Mouse (Mus musculus) heart, embryonic 11.5 days (tissue): ENCODE data around the gene Asap2. TPM values are rescaled to one million over a fixed set of nuclear protein-coding genes. Genes with fewer than 3 reads are reported as not detected.

Source experiments
- ATAC-seq: fragments of 200-750 bp; cut with Nextera tagmentation; replicated peaks from 2 replicates; pipeline ENCODE4 v1.8.0; 2017; ENCODE audit warnings: moderate library complexity; ENCODE audit not compliant: insufficient number of reproducible peaks, low FRiP score, low TSS enrichment
- H3K27ac ChIP-seq: fragments of 300-500 bp; sonication (generic); 2 replicates; pipeline ENCODE4 v1.5.1; 2014; ENCODE audit warnings: mild to moderate bottlenecking, low read depth, low read length
- H3K27me3 ChIP-seq: fragments of 300-500 bp; sonication (generic); 2 replicates; pipeline ENCODE4 v1.6.1; 2014; ENCODE audit warnings: mild to moderate bottlenecking, low read length, mixed read lengths; ENCODE audit not compliant: control insufficient read depth, insufficient read depth
- H3K36me3 ChIP-seq: fragments of 300-500 bp; sonication (generic); 2 replicates; pipeline ENCODE4 v1.6.1; 2014; ENCODE audit warnings: mild to moderate bottlenecking, low read length, moderate library complexity, mixed read lengths; ENCODE audit not compliant: control insufficient read depth, insufficient read depth
- H3K4me1 ChIP-seq: fragments of 300-500 bp; sonication (generic); 2 replicates; pipeline ENCODE4 v1.6.1; 2014; ENCODE audit warnings: low read length; ENCODE audit not compliant: control insufficient read depth, insufficient read depth
- H3K4me2 ChIP-seq: fragments of 300-500 bp; sonication (generic); 2 replicates; pipeline ENCODE4 v1.6.1; 2014; ENCODE audit warnings: mild to moderate bottlenecking, moderate library complexity
- H3K4me3 ChIP-seq: fragments of 300-500 bp; sonication (generic); 2 replicates; pipeline ENCODE4 v1.5.1; 2014; ENCODE audit warnings: low read depth, low read length
- H3K9ac ChIP-seq: fragments of 300-500 bp; sonication (generic); 2 replicates; pipeline ENCODE4 v1.6.1; 2014; ENCODE audit warnings: mild to moderate bottlenecking, low read depth, low read length, moderate library complexity
- H3K9me3 ChIP-seq: fragments of 300-500 bp; sonication (generic); replicated peaks from 2 replicates; pipeline ENCODE4 v1.6.1; 2016; ENCODE audit warnings: low read length; ENCODE audit not compliant: control insufficient read depth
- WGBS: fragments of 180-500 bp; shearing (Covaris S2); extraction: QIAGEN DNeasy Blood & Tissue Kit; methylation state at CpG from one replicate; pipeline ENCODE4 v1.1.7; 2014; ENCODE audit not compliant: insufficient replicate concordance; 5-methylcytosine and 5-hydroxymethylcytosine counted together
- polyA plus RNA-seq: library from polyadenylated mRNA; unstranded; fragments of >200 nt; fragmentation: Nextera tagmentation; extraction: Ambion mirVana; gene quantifications from 2 replicates; pipeline ENCODE4 v1.2.1, GENCODE M21; 2014

Gene Asap2
- polyA plus RNA-seq, 1 experiment from 2014 or later: 8.3 TPM

DNA sequence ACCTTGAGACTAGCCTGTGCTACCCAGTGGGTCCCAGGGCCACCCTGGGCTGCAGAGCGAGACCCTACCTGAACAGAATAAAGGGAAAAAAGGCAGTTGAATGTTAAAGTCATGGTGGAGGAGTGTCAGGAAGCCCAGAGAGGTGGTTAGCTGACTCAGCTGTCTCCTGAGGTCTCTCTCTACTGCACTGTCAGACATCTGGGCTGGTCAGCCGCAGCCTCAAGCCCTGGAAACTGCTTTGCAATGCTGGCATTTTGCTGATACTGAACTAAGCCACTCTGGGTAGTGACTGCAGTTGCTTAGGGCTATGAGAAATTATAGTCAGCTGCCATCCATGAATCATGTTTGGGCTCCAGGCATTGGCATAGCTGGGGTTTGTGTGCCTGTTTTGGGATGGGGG lies 244.3 kb downstream of the Asap2 start:
- H3K36me3 ChIP-seq: peaks cover 11% of the 10 kb centered on the region
- H3K9me3 ChIP-seq: no peaks in the 10 kb centered on the region
- no peak overlapping the region for H3K4me2 ChIP-seq
- no peak overlapping the region for H3K9ac ChIP-seq
- no peak overlapping the region for H3K27ac ChIP-seq
- H3K27me3 ChIP-seq: no peaks in the 10 kb centered on the region
- WGBS: 69% methylated on average over 2 of the region's 2 CpGs
- H3K4me3 ChIP-seq: no peak overlapping the region
- H3K4me1 ChIP-seq: peaks cover 4% of the 10 kb centered on the region; the same call in 1 of the 2 replicates
- ATAC-seq: no peak

GRCm38 (mm10) chr12:21241965-21242364 lies 251.7 kb downstream of the Asap2 start:
- Histone ChIP-seq H3K27me3 (no peaks in the 10 kb centered on the region), H3K9me3 (no peaks in the 10 kb centered on the region), H3K4me3 (no peak overlapping the region), H3K9ac (no peak overlapping the region), H3K36me3 (peaks cover 14% of the 10 kb centered on the region), H3K27ac (no peak overlapping the region), H3K4me1 (no peaks in the 10 kb centered on the region), H3K4me2 (no peak overlapping the region)
- 83% methylated on average over 3 of the region's 3 CpGs for WGBS
- ATAC-seq: no peak

DNA sequence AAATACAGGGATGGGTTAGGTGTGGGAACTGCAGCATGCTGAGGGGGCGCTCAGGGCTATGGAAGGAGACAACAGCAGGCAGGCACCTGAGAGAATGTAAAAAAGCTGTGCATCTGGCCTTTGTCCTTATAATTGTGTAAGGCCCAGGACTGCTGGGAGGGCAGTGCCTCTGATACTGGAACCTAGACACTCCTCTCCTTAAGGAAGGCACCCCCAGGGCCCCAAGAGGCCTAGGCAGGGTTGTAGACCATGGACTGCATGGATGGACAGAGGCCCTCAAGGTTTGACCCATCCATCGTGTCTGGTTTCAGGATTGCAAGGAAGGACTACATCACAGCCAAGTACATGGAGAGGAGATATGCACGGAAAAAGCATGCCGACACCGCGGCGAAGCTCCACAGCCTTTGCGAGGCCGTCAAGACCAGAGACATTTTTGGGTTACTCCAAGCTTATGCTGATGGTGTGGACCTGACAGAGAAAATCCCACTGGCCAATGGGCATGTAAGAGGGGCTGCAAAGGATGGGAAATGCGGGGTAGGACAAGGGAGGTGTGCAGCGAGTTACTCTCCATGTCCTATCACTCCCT lies 254.2 kb downstream of the Asap2 start:
- 92% methylated on average over 11 of the region's 11 CpGs for WGBS
- H3K4me1 ChIP-seq: no peaks in the 10 kb centered on the region
- peaks cover 13% of the 10 kb centered on the region for H3K36me3 ChIP-seq
- H3K9me3 ChIP-seq: no peaks in the 10 kb centered on the region
- H3K4me3 ChIP-seq: no peak overlapping the region
- no peak overlapping the region for H3K9ac ChIP-seq
- H3K27me3 ChIP-seq: no peaks in the 10 kb centered on the region
- ATAC-seq: no peak
- H3K4me2 ChIP-seq: no peak overlapping the region
- H3K27ac ChIP-seq: no peak overlapping the region

GRCm38 (mm10) chr12:21247711-21248392 lies 257.6 kb downstream of the Asap2 start:
- 62% methylated on average over 7 of the region's 7 CpGs for WGBS
- no peak overlapping the region for H3K9ac ChIP-seq
- H3K4me2 ChIP-seq: no peak overlapping the region
- no peaks in the 10 kb centered on the region for H3K9me3 ChIP-seq
- no peaks in the 10 kb centered on the region for H3K4me1 ChIP-seq
- H3K27ac ChIP-seq: no peak overlapping the region
- no peak overlapping the region for H3K4me3 ChIP-seq
- H3K36me3 ChIP-seq: peaks cover 22% of the 10 kb centered on the region
- no peaks in the 10 kb centered on the region for H3K27me3 ChIP-seq
- ATAC-seq: no peak

GRCm38 (mm10) chr12:21260494-21261256 lies 270.4 kb downstream of the Asap2 start:
- no peak overlapping the region for H3K4me2 ChIP-seq
- no peak for ATAC-seq

GRCm38 (mm10) chr12:21261521-21261920 lies 271.3 kb downstream of the Asap2 start:
- no peak overlapping the region for H3K27ac ChIP-seq
- no peak overlapping the region for H3K9ac ChIP-seq
- no peaks in the 10 kb centered on the region; the same call in 1 of the 2 replicates for H3K4me1 ChIP-seq
- no peaks in the 10 kb centered on the region for H3K9me3 ChIP-seq
- ATAC-seq: no peak
- no peak overlapping the region for H3K4me2 ChIP-seq
- H3K27me3 ChIP-seq: no peaks in the 10 kb centered on the region
- WGBS: 74% methylated on average over 4 of the region's 4 CpGs
- peaks cover 13% of the 10 kb centered on the region; the same call in 1 of the 2 replicates for H3K36me3 ChIP-seq
- no peak overlapping the region for H3K4me3 ChIP-seq

More at GRCm38 (mm10) chr12:21260494-21261256, 270.4 kb downstream of the Asap2 start:
- no peaks in the 10 kb centered on the region; the same call in 1 of the 2 replicates for H3K4me1 ChIP-seq
- H3K9ac ChIP-seq: no peak overlapping the region
- H3K27ac ChIP-seq: no peak overlapping the region
- 86% methylated on average over 6 of the region's 6 CpGs for WGBS
- H3K4me3 ChIP-seq: no peak overlapping the region
- H3K27me3 ChIP-seq: no peaks in the 10 kb centered on the region
- H3K9me3 ChIP-seq: no peaks in the 10 kb centered on the region
- peaks cover 13% of the 10 kb centered on the region; the same call in 1 of the 2 replicates for H3K36me3 ChIP-seq

DNA sequence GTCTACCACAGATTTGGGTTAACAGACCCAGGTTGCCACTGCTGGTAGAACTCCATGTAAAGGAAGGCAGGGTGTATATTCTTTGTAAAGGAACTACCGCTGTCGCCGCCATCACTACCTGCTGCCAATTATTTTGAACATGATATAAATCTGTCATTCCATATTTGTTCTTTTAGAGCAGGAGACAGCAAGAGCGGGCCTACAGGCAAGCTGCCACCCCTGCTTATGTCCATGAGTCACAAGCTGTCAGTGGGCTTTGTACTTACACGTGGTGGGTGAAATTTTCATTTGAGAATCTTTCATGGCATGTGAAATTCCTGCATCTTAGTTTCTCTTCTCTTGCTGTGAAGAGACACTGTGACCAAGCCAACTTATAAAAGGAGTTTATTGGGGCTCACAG lies 273.0 kb downstream of the Asap2 start:
- no peaks in the 10 kb centered on the region for H3K9me3 ChIP-seq
- H3K27me3 ChIP-seq: no peaks in the 10 kb centered on the region
- H3K9ac ChIP-seq: no peak overlapping the region
- WGBS: 88% methylated on average over 5 of the region's 5 CpGs
- no peak overlapping the region for H3K4me3 ChIP-seq
- no peaks in the 10 kb centered on the region; the same call in 1 of the 2 replicates for H3K4me1 ChIP-seq
- H3K36me3 ChIP-seq: peaks cover 16% of the 10 kb centered on the region; the same call in 1 of the 2 replicates
- no peak overlapping the region for H3K4me2 ChIP-seq
- ATAC-seq: no peak
- H3K27ac ChIP-seq: no peak overlapping the region

DNA sequence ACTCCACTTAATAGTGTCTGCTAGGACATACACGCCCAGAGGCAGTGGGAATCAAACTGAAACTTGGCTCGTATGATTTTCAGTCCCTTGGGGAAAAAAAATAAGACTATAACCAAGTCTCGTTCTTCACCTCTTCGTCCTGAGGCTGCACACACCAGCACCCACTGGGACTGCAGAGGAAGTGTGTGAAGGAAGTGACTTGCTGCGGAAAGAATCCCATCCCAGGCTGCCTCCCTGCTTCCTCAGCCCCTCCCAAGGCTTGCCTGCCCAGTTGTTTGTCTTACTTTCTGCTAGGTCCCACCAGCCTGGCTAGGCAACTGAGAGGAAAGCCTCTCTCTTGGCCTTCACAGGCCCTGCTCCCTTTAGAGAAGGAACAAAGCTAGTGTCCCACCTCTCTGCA lies 274.0 kb downstream of the Asap2 start:
- peaks cover 16% of the 10 kb centered on the region; the same call in 1 of the 2 replicates for H3K36me3 ChIP-seq
- H3K9me3 ChIP-seq: no peaks in the 10 kb centered on the region
- WGBS: 59% methylated on average over 5 of the region's 5 CpGs

More for the DNA sequence above, 274.0 kb downstream of the Asap2 start:
- no peak for ATAC-seq
- peak overlapping the region; percentile 75 for H3K27ac ChIP-seq
- no peak overlapping the region for H3K4me3 ChIP-seq
- no peak overlapping the region for H3K4me2 ChIP-seq
- no peaks in the 10 kb centered on the region for H3K27me3 ChIP-seq
- no peak overlapping the region for H3K9ac ChIP-seq
- H3K4me1 ChIP-seq: no peaks in the 10 kb centered on the region; the same call in 1 of the 2 replicates
